Mouse (Mus musculus) C2C12 (cell line): ENCODE data around the gene Dedd2. TPM values are rescaled to one million over a fixed set of nuclear protein-coding genes. Genes with fewer than 3 reads are reported as not detected.

Experiments used
- H3K27me3 ChIP-seq: one replicate; pipeline ENCODE4 v1.6.1; 2011; ENCODE audit not compliant: control insufficient read depth, insufficient read depth, insufficient read length
- H3K36me3 ChIP-seq: one replicate; pipeline ENCODE4 v1.6.1; 2011; ENCODE audit not compliant: control insufficient read depth, insufficient read depth
- H3K4me3 ChIP-seq: one replicate; pipeline ENCODE4 v1.5.1; 2011; ENCODE audit warnings: mild to moderate bottlenecking, control low read depth; ENCODE audit not compliant: poor library complexity, insufficient read depth, severe bottlenecking
- H3K79me2 ChIP-seq: one replicate; pipeline ENCODE4 v1.6.1; 2011; ENCODE audit not compliant: control insufficient read depth, insufficient read depth
- H3K79me3 ChIP-seq: one replicate; pipeline ENCODE4 v1.6.1; 2011; ENCODE audit warnings: low read depth, control low read depth
- H3ac ChIP-seq: one replicate; pipeline ENCODE3; 2011; ENCODE audit warnings: low read depth; ENCODE audit not compliant: control insufficient read depth, insufficient read length
- CEBPB ChIP-seq: IDR thresholded peaks from one replicate; pipeline ENCODE4 v1.6.1; 2011; ENCODE audit warnings: low read depth, mild to moderate bottlenecking, control low read depth, moderate library complexity
- CTCF ChIP-seq: IDR thresholded peaks from one replicate; pipeline ENCODE4 v1.5.1; 2011; ENCODE audit not compliant: control insufficient read depth, insufficient read depth, insufficient read length
- FOSL1 ChIP-seq: IDR thresholded peaks from one replicate; pipeline ENCODE4 v1.8.0; 2011; ENCODE audit warnings: mild to moderate bottlenecking, low read length; ENCODE audit not compliant: poor library complexity, insufficient read depth, severe bottlenecking
- MAX ChIP-seq: IDR thresholded peaks from one replicate; pipeline ENCODE4 v1.6.1; 2011; ENCODE audit warnings: mild to moderate bottlenecking, control low read depth
- MYOD1 ChIP-seq: IDR thresholded peaks from one replicate; pipeline ENCODE4 v1.6.1; 2011; ENCODE audit warnings: low read depth; ENCODE audit not compliant: control insufficient read depth, insufficient read length
- MYOG ChIP-seq: IDR thresholded peaks from one replicate; pipeline ENCODE4 v1.6.1; 2011; ENCODE audit not compliant: control insufficient read depth, insufficient read length; ENCODE audit errors: extremely low read depth
- USF1 ChIP-seq: IDR thresholded peaks from one replicate; pipeline ENCODE4 v1.6.1; 2011; ENCODE audit warnings: low read depth, mild to moderate bottlenecking, control low read depth, moderate library complexity
- polyA plus RNA-seq: library from polyadenylated mRNA; unstranded; fragments of >200 nt; fragmentation: generic; extraction: Trizol; gene quantifications from one replicate; pipeline ENCODE4 v1.2.1, GENCODE M21; 2012; ENCODE audit warnings: missing spikeins

Dedd2 gene
- polyA plus RNA-seq, 1 experiment: 5.3 TPM

DNA sequence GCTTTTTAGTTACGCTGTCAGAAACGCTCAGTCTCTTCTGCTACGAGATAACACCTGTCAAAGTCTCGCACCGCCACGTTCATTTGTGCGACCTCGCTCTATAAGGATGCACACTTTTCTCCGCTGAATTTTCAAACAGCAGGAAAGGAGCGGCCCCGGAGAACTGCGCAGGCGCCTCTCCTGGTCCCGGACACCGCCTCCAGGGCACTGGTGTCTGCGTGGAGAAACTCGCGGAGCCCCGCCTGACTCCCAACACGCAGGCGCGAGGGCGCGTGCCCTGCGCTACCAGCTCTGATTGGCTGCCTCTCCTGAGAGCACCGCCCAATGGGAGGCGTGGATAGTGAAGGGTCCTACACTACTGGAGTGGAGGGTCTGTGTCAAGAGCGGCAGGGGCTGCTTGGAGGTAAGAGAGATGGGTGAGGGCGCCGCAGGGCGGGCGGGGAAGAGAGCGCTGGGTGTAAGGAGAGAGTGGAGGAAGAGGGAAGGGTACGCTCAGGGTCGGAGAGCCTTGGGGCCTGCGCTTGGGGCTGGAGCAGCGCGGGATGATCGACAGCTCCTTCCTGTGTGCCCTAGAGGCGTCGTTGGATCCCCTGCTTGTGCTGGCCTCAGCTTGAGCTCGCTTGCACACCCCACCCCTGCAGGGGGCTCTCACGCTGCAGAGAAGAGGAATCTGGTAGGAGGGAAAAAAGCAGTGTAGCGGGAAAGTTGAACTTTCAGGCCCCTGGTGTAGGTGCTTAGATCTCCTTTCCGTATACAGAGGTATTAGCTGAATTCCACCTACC lies 878 bp upstream of the Dedd2 start, which contains the start of gene Zfp526:
Gene Zfp526 (plus strand): TSS at position 324 of the 782 bp plus-strand sequence.
- peak within 1 kb of the TSS; percentile 44 for H3K4me3 ChIP-seq
- TF ChIP-seq CEBPB (no peak), USF1 (peak; percentile 78)
- peak within 1 kb of the TSS; percentile 63 for H3ac ChIP-seq
- peaks cover 26% of the 10 kb centered on the region for H3K79me2 ChIP-seq
- H3K36me3 ChIP-seq: no peaks in the 10 kb centered on the region
- H3K79me3 ChIP-seq: peaks cover 11% of the 10 kb centered on the region
- no peaks in the 10 kb centered on the region for H3K27me3 ChIP-seq

DNA sequence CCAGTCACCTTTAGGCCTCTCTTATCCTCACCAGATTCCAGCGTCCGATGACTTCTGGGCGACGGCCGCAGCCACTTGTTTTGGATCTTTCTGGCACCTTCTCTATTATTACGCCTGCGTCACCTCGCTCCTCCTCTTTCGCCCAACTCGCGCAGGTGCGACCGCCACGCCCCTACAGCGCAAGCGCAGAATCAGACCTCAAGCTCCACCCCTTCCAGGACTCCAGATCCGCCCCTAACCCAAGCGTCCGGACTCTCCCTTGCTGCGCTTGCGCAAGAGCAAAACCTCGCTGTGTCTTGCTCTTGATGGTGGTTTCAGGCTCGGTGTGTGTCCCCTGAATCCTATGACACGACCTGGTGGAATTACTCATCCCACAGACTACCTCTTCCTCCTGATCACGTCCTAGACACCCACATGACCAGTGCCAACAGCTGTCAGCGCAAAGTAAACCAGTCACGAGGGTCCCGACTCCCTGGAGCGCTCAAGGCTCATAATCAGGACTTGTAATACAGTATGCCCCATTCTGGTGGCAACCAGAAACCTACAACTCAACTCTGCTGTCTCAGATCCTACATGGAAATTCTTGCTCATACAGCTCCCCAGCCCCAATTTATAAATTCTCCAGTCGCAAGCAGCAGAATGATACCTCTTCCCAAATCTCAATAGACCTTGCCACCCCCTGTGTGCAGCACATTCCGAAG lies 509 bp downstream of the Dedd2 start:
- Histone ChIP-seq H3K27me3 (no peaks in the 10 kb centered on the region), H3K79me2 (peaks cover 26% of the 10 kb centered on the region), H3ac (peak overlapping the region; percentile 44), H3K36me3 (no peaks in the 10 kb centered on the region), H3K4me3 (peak overlapping the region; percentile 56), H3K79me3 (peaks cover 11% of the 10 kb centered on the region)
- peak; percentile 91 for TF ChIP-seq CEBPB
- TF ChIP-seq CTCF: no peak

DNA sequence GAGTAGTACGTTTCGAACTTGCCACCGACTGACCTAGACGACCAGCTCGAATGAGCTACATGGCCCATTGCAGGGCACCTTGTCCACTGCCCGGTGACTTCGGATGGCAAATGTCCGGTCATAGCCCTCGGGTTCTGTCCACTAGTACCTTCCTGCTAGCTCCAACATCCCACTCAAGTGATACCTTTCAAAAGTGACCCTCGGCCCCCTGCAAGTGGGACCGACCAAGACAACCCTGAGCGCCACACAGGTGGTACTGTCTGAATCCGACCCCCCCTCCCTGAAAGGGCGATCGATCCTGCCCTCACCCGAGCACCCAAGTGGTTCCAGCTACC lies 1.0 kb downstream of the Dedd2 start:
- Histone ChIP-seq H3K79me3 (peaks cover 11% of the 10 kb centered on the region), H3K27me3 (no peaks in the 10 kb centered on the region), H3K4me3 (peak overlapping the region; percentile 56), H3K79me2 (peaks cover 26% of the 10 kb centered on the region), H3K36me3 (no peaks in the 10 kb centered on the region), H3ac (peak overlapping the region; percentile 62)
- TF ChIP-seq CTCF (no peak), CEBPB (no peak), FOSL1 (no peak), MAX (no peak), MYOD1 (no peak), USF1 (no peak), MYOG (no peak)

GRCm38 (mm10) chr7:25218705-25219415 lies 1.6 kb downstream of the Dedd2 start:
- H3K79me2 ChIP-seq: peaks cover 25% of the 10 kb centered on the region
- no peaks in the 10 kb centered on the region for H3K27me3 ChIP-seq
- peak overlapping the region; percentile 56 for H3K4me3 ChIP-seq
- H3ac ChIP-seq: peak overlapping the region; percentile 62
- H3K36me3 ChIP-seq: no peaks in the 10 kb centered on the region
- peaks cover 11% of the 10 kb centered on the region for H3K79me3 ChIP-seq
- TF ChIP-seq MYOD1 (no peak), MAX (no peak), MYOG (no peak)

GRCm38 (mm10) chr7:25217653-25218395 lies 2.6 kb downstream of the Dedd2 start:
- no peaks in the 10 kb centered on the region for H3K27me3 ChIP-seq
- TF ChIP-seq MYOD1 (no peak), CEBPB (no peak), MYOG (no peak), CTCF (no peak), FOSL1 (no peak), MAX (no peak), USF1 (no peak)
- H3K36me3 ChIP-seq: no peaks in the 10 kb centered on the region
- H3ac ChIP-seq: no peak overlapping the region
- no peak overlapping the region for H3K4me3 ChIP-seq
- peaks cover 15% of the 10 kb centered on the region for H3K79me2 ChIP-seq
- H3K79me3 ChIP-seq: peaks cover 8% of the 10 kb centered on the region

DNA sequence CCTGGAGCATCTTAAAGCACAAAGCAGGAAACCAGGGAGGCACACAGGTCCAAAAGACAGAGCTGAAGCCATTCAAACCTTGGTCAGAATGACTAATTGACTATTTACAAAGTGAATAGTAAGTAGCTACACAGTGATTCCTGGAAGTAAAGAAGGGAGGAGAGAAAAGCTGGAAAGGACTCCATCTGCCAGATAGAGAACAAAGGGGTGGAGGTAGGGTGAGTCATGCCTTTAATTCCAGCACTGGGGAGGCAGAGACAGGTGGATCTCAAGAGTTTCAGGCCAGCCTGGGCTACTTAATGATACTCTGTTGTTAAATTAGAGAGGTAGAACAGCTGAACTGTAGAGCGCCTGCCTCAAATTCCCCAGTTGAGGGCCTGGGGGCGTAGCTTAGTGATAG lies 6.2 kb downstream of the Dedd2 start:
- Histone ChIP-seq H3K4me3 (no peak overlapping the region), H3K27me3 (no peaks in the 10 kb centered on the region), H3K79me2 (no peaks in the 10 kb centered on the region), H3K36me3 (no peaks in the 10 kb centered on the region), H3K79me3 (no peaks in the 10 kb centered on the region), H3ac (no peak overlapping the region)
- no peak for TF ChIP-seq CTCF
